Mouse (Mus musculus) ES-E14 (cell line): ENCODE data around the gene Galr3. TPM values are rescaled to one million over a fixed set of nuclear protein-coding genes. Genes with fewer than 3 reads are reported as not detected.

Experiments used
- DNase-seq: peaks from one replicate; pipeline ENCODE4 v3.0.0-alpha.2; 2013; ENCODE audit warnings: low read depth, low spot score
- H3K27ac ChIP-seq: 2 replicates; pipeline ENCODE4 v1.5.1; 2012; ENCODE audit warnings: low read depth, mild to moderate bottlenecking, low read length, moderate library complexity, mixed read lengths; ENCODE audit not compliant: poor library complexity, insufficient read depth, severe bottlenecking
- H3K36me3 ChIP-seq: 2 replicates; pipeline ENCODE4 v1.6.1; 2012; ENCODE audit warnings: mild to moderate bottlenecking, low read length, moderate library complexity, mixed read lengths; ENCODE audit not compliant: control insufficient read depth, poor library complexity, insufficient read depth, severe bottlenecking
- H3K4me1 ChIP-seq, 2 experiments: fragments of 150-350 bp in 1 of 2; sonication (generic) in 1 of 2; 2 replicates each; pipeline ENCODE4 v1.6.1; 2012; ENCODE audit warnings: low read length in 2 of 2, mild to moderate bottlenecking in 1 of 2, mixed read lengths in 1 of 2; ENCODE audit not compliant: control insufficient read depth in 2 of 2, insufficient read depth in 2 of 2, poor library complexity in 1 of 2
- H3K4me3 ChIP-seq, 2 experiments: fragments of 150-350 bp in 1 of 2; sonication (generic) in 1 of 2; 2 replicates each; pipeline ENCODE4 v1.5.1; 2012; ENCODE audit warnings: low read length in 2 of 2, low read depth in 1 of 2, mild to moderate bottlenecking in 1 of 2, mixed read lengths in 1 of 2; ENCODE audit not compliant: insufficient read depth in 1 of 2, poor library complexity in 1 of 2, severe bottlenecking in 1 of 2
- H3K9ac ChIP-seq: 2 replicates; pipeline ENCODE4 v1.6.1; 2012; ENCODE audit warnings: low read depth, mild to moderate bottlenecking, low read length, mixed read lengths; ENCODE audit not compliant: poor library complexity, insufficient read depth, severe bottlenecking
- H3K9me3 ChIP-seq: fragments of 150-350 bp; sonication (generic); 2 replicates; pipeline ENCODE4 v1.6.1; 2012; ENCODE audit warnings: low read depth, mild to moderate bottlenecking, low read length; ENCODE audit not compliant: control insufficient read depth, insufficient read depth
- CHD2 ChIP-seq: IDR thresholded peaks from 2 replicates; pipeline ENCODE4 v1.6.1; 2014; ENCODE audit warnings: mild to moderate bottlenecking, low read depth, low read length, inconsistent platforms
- HCFC1 ChIP-seq: IDR thresholded peaks from 2 replicates; pipeline ENCODE4 v1.6.1; 2012; ENCODE audit warnings: low read length, inconsistent platforms, borderline replicate concordance; ENCODE audit not compliant: insufficient read depth
- MAFK ChIP-seq: IDR thresholded peaks from 2 replicates; pipeline ENCODE4 v1.6.1; 2014; ENCODE audit warnings: mild to moderate bottlenecking, low read depth, low read length, inconsistent platforms; ENCODE audit not compliant: insufficient read depth
- ZC3H11A ChIP-seq: IDR thresholded peaks from 2 replicates; pipeline ENCODE4 v1.6.1; 2012; ENCODE audit warnings: low read depth, mild to moderate bottlenecking, inconsistent platforms, low read length, borderline replicate concordance
- ZNF384 ChIP-seq: IDR thresholded peaks from 2 replicates; pipeline ENCODE4 v1.6.1; 2012; ENCODE audit warnings: low read depth, low read length, inconsistent platforms
- in situ Hi-C, 2 experiments: fragments of 600-800 bp; cut with MboI; formaldehyde crosslinking; loops; one replicate each; pipeline ENCODE4 v1.15.1; 2025; ENCODE audit warnings: low sequenced_read_pairs in 2 of 2, inconsistent platforms in 1 of 2; ENCODE audit not compliant: unreplicated experiment in 2 of 2
- total RNA-seq: library from RNA; depleted of rRNA; stranded (reverse); fragments of 300-350 nt; gene quantifications from 2 replicates; pipeline ENCODE4 v1.2.3, GENCODE M21; 2012; rRNA removed

Gene Galr3
- total RNA-seq, result not detected in 2 replicates

GRCm38 (mm10) chr15:79041585-79041984 is at the start of gene Galr3:
TSS of gene Galr3 (plus strand) at chr15:79041885.
- in situ Hi-C loops, result no loop called here
- Histone ChIP-seq H3K9me3 (no peaks in the 10 kb centered on the region), H3K4me3 (peak within 1 kb of the TSS; percentile 80 to 87), H3K4me1 (peaks cover 2 to 21% of the 10 kb centered on the region in 2 experiments; a peak in 2 of 4 replicates), H3K27ac (no peak within 1 kb of the TSS), H3K36me3 (peaks cover 6% of the 10 kb centered on the region; the same call in 1 of the 2 replicates), H3K9ac (peak within 1 kb of the TSS; percentile 75)
- no peak for TF ChIP-seq ZNF384
- no peak for TF ChIP-seq HCFC1
- no peak for TF ChIP-seq ZC3H11A
- no peak for DNase-seq

- in situ Hi-C loops, result no loop called here
- TF ChIP-seq ZC3H11A (no peak), CHD2 (no peak), MAFK (no peak)
- H3K36me3 ChIP-seq, result peaks cover 21% of the 10 kb centered on the region
- no peak overlapping the region for H3K9ac ChIP-seq
- peaks cover 0 to 2% of the 10 kb centered on the region in 2 experiments; a peak in 1 of 4 replicates for H3K4me1 ChIP-seq
- no peak for DNase-seq
- no peak overlapping the region for H3K4me3 ChIP-seq
- H3K27ac ChIP-seq, result no peak overlapping the region
- no peaks in the 10 kb centered on the region for H3K9me3 ChIP-seq
Observed at GRCm38 (mm10) chr15:78992235-78992634, 49.5 kb upstream of the Galr3 start.

GRCm38 (mm10) chr15:78992925-78993324 is 48.8 kb upstream of the Galr3 start:
- Histone ChIP-seq H3K9me3 (no peaks in the 10 kb centered on the region), H3K27ac (no peak overlapping the region), H3K4me1 (peaks cover 0 to 3% of the 10 kb centered on the region in 2 experiments; a peak in 1 of 4 replicates), H3K9ac (no peak overlapping the region), H3K4me3 (peak overlapping the region; percentile 11 to 50), H3K36me3 (peaks cover 21% of the 10 kb centered on the region)
- no peak for TF ChIP-seq ZNF384
- no peak for TF ChIP-seq HCFC1
- no peak for TF ChIP-seq CHD2
- TF ChIP-seq MAFK, result no peak
- TF ChIP-seq ZC3H11A, result no peak
- DNase-seq, result no peak
- in situ Hi-C loops, result no loop called here

- no peak overlapping the region for H3K9ac ChIP-seq
- no peak overlapping the region for H3K27ac ChIP-seq
- in situ Hi-C loops, result no loop called here
- H3K36me3 ChIP-seq, result peaks cover 25% of the 10 kb centered on the region
- H3K9me3 ChIP-seq, result no peaks in the 10 kb centered on the region
- no peak for TF ChIP-seq CHD2
- TF ChIP-seq MAFK, result no peak
- no peak for TF ChIP-seq HCFC1
- TF ChIP-seq ZNF384, result no peak
- TF ChIP-seq ZC3H11A, result no peak
- DNase-seq, result no peak
- H3K4me3 ChIP-seq, result no peak overlapping the region
- H3K4me1 ChIP-seq, result peaks cover 0 to 5% of the 10 kb centered on the region in 2 experiments; a peak in 1 of 4 replicates
Observed at GRCm38 (mm10) chr15:78995916-78996315, 45.8 kb upstream of the Galr3 start.

- Histone ChIP-seq H3K27ac (no peak overlapping the region), H3K4me3 (no peak overlapping the region), H3K9me3 (no peaks in the 10 kb centered on the region), H3K4me1 (peaks cover 0 to 3% of the 10 kb centered on the region in 2 experiments; a peak in 1 of 4 replicates), H3K36me3 (peaks cover 20% of the 10 kb centered on the region), H3K9ac (no peak overlapping the region)
- TF ChIP-seq ZNF384 (no peak), HCFC1 (no peak), MAFK (no peak), CHD2 (no peak)
- no peak for DNase-seq
- in situ Hi-C loops, result no loop called here
Observed at GRCm38 (mm10) chr15:78996663-78997062, 45.0 kb upstream of the Galr3 start.
